Mouse (Mus musculus): ENCODE data around the gene Elf5. TPM values are rescaled to one million over a fixed set of nuclear protein-coding genes. Genes with fewer than 3 reads are reported as not detected.
A peak's percentile ranks its signal among the peaks of the same experiment; 100 is the strongest.

Gene Elf5
- polyA plus RNA-seq, 1 experiment from 2014 or later, result not detected

DNA sequence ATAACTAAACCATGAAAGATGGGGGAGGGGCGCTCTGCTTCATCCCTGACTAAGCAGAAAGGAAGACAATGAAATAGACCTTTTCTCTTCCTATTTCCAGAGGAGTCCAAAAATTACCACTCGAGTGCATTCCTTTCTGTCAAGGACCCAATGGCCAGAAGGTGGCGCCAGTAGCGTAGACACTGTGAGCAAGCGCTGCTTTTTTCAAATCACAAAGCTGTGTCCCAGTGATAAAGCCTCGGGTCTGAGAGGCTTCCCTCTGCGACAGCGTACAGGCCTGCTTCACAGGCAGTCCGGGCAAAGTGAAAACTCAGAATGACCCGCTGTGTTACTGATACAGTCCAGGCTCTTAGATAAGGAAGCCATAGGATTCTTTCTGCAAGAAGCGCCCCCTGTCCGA is 28.2 kb downstream of the Elf5 start:
- ATAC-seq, result no peak
- Histone ChIP-seq H3K4me3 (ENCODE audit: low read depth, low read length) (no peak overlapping the region), H3K4me1 (ENCODE audit: insufficient read depth) (no peaks in the 10 kb centered on the region), H3K4me2 (ENCODE audit: low read depth, low read length) (peak overlapping the region; percentile 35; the same call in 1 of the 2 replicates), H3K27me3 (ENCODE audit: insufficient read depth, low read length) (no peaks in the 10 kb centered on the region), H3K9me3 (ENCODE audit: low read length) (no peaks in the 10 kb centered on the region), H3K36me3 (replicated peaks; ENCODE audit: insufficient read depth, low read length) (no peaks in the 10 kb centered on the region), H3K27ac (ENCODE audit: low read depth) (no peak overlapping the region), H3K9ac (replicated peaks) (no peak overlapping the region)
- DNase-seq, result peak; percentile 85
- no peak for TF ChIP-seq EP300 (IDR thresholded peaks at IDR 0.05; ENCODE audit: low read depth)
- TF ChIP-seq CTCF (IDR thresholded peaks at IDR 0.05; ENCODE audit: low read depth), result peak; percentile 90
- WGBS (ENCODE audit: insufficient replicate concordance), result 5% methylated on average over 12 of the region's 12 CpGs

GRCm38 (mm10) chr2:103445776-103446175 is 34.3 kb downstream of the Elf5 start:
- ATAC-seq, result no peak
- no peak overlapping the region for H3K4me3 ChIP-seq (ENCODE audit: low read depth, low read length)
- TF ChIP-seq CTCF (IDR thresholded peaks at IDR 0.05; ENCODE audit: low read depth) (peak; percentile 90), EP300 (IDR thresholded peaks at IDR 0.05; ENCODE audit: low read depth) (no peak)
- WGBS (ENCODE audit: insufficient replicate concordance), result 49% methylated on average over 6 of the region's 6 CpGs
- H3K4me1 ChIP-seq (ENCODE audit: insufficient read depth), result no peaks in the 10 kb centered on the region; the same call in 1 of the 2 replicates
- H3K27ac ChIP-seq (ENCODE audit: low read depth), result no peak overlapping the region
- H3K9me3 ChIP-seq (ENCODE audit: low read length), result no peaks in the 10 kb centered on the region
- no peaks in the 10 kb centered on the region for H3K36me3 ChIP-seq (replicated peaks; ENCODE audit: insufficient read depth, low read length)
- DNase-seq, result peak; percentile 67
- H3K27me3 ChIP-seq (ENCODE audit: insufficient read depth, low read length), result no peaks in the 10 kb centered on the region
- no peak overlapping the region for H3K9ac ChIP-seq (replicated peaks)
- no peak overlapping the region for H3K4me2 ChIP-seq (ENCODE audit: low read depth, low read length)

DNA sequence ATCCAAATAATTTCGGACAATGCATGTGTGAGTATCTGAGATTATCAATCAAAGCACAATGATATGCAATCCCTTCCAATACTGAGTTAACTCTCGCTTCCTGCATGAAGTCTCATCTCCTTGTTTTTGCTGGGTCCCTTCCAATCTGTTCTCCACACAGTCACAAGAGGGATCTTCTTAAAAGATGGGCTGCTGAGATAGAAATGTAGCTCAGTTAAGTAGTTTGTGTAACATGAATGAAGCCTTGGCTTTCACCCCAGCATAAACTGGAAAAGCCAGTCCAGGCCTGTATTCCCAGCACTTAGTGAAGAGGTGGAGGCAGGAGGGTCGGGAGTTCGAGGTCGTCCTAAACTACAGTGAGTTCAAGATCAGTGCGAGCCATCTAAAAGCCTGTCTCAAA is 34.8 kb downstream of the Elf5 start:
- no peak for ATAC-seq
- H3K27me3 ChIP-seq (ENCODE audit: insufficient read depth, low read length), result no peaks in the 10 kb centered on the region
- H3K9me3 ChIP-seq (ENCODE audit: low read length), result no peaks in the 10 kb centered on the region
- no peak for DNase-seq
- H3K9ac ChIP-seq (replicated peaks), result no peak overlapping the region
- no peak overlapping the region for H3K4me3 ChIP-seq (ENCODE audit: low read depth, low read length)
- WGBS (ENCODE audit: insufficient replicate concordance), result 80% methylated on average over 6 of the region's 6 CpGs
- H3K36me3 ChIP-seq (replicated peaks; ENCODE audit: insufficient read depth, low read length), result peaks cover under 1% of the 10 kb centered on the region; the same call in 1 of the 2 replicates
- no peak for TF ChIP-seq EP300 (IDR thresholded peaks at IDR 0.05; ENCODE audit: low read depth)
- no peak for TF ChIP-seq CTCF (IDR thresholded peaks at IDR 0.05; ENCODE audit: low read depth)
- no peak overlapping the region for H3K27ac ChIP-seq (ENCODE audit: low read depth)
- H3K4me2 ChIP-seq (ENCODE audit: low read depth, low read length), result no peak overlapping the region
- no peaks in the 10 kb centered on the region; the same call in 1 of the 2 replicates for H3K4me1 ChIP-seq (ENCODE audit: insufficient read depth)

DNA sequence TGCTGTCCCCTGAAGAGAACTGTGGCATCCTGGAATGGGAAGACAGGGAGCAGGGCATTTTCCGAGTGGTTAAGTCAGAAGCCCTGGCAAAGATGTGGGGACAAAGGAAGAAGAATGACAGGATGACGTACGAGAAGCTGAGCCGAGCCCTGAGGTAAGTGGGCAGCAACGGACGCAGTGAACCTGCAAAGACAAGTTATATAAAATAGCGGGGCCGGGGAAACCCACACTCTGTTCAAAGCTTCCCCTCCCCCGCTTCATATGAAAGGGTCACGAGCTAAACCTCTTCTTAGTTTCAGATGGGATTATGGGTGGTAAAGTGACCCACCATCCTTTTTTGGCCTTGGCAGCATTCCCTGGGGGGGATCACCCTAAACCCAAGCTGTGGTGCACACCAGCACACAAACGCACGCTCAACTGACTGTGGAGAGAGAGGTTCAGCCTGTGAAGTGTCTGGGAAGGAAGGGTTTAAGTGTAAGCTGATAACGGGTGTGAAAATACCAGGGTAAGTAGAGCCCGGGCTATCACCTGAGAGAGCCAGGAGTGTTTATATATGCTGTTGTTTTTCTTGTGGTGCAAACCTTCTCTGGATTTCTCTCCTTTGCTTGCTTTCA is 37.6 kb downstream of the Elf5 start:
- no peak for DNase-seq

GRCm38 (mm10) chr2:103449813-103450212 is 38.3 kb downstream of the Elf5 start:
- H3K36me3 ChIP-seq (replicated peaks; ENCODE audit: insufficient read depth, low read length), result peaks cover 29% of the 10 kb centered on the region
- H3K9ac ChIP-seq (replicated peaks), result no peak overlapping the region
- ATAC-seq (no peak), DNase-seq (no peak)
- TF ChIP-seq CTCF (IDR thresholded peaks at IDR 0.05; ENCODE audit: low read depth) (no peak), EP300 (IDR thresholded peaks at IDR 0.05; ENCODE audit: low read depth) (no peak)
- no peak overlapping the region for H3K4me2 ChIP-seq (ENCODE audit: low read depth, low read length)
- no peaks in the 10 kb centered on the region; the same call in 1 of the 2 replicates for H3K4me1 ChIP-seq (ENCODE audit: insufficient read depth)
- no peaks in the 10 kb centered on the region for H3K27me3 ChIP-seq (ENCODE audit: insufficient read depth, low read length)
- WGBS (ENCODE audit: insufficient replicate concordance), result 67% methylated on average over 7 of the region's 7 CpGs
- H3K4me3 ChIP-seq (ENCODE audit: low read depth, low read length), result no peak overlapping the region
- no peak overlapping the region for H3K27ac ChIP-seq (ENCODE audit: low read depth)
- no peaks in the 10 kb centered on the region for H3K9me3 ChIP-seq (ENCODE audit: low read length)

More for the DNA sequence above, 37.6 kb downstream of the Elf5 start:
- 47% methylated on average over 14 of the region's 14 CpGs for WGBS (ENCODE audit: insufficient replicate concordance)
- no peak for ATAC-seq
- no peaks in the 10 kb centered on the region for H3K9me3 ChIP-seq (ENCODE audit: low read length)
- TF ChIP-seq EP300 (IDR thresholded peaks at IDR 0.05; ENCODE audit: low read depth) (no peak), CTCF (IDR thresholded peaks at IDR 0.05; ENCODE audit: low read depth) (no peak)
- H3K4me3 ChIP-seq (ENCODE audit: low read depth, low read length), result no peak overlapping the region
- H3K36me3 ChIP-seq (replicated peaks; ENCODE audit: insufficient read depth, low read length), result peaks cover 22% of the 10 kb centered on the region
- H3K4me1 ChIP-seq (ENCODE audit: insufficient read depth), result no peaks in the 10 kb centered on the region; the same call in 1 of the 2 replicates
- no peak overlapping the region for H3K27ac ChIP-seq (ENCODE audit: low read depth)
- no peaks in the 10 kb centered on the region for H3K27me3 ChIP-seq (ENCODE audit: insufficient read depth, low read length)
- H3K4me2 ChIP-seq (ENCODE audit: low read depth, low read length), result no peak overlapping the region
- H3K9ac ChIP-seq (replicated peaks), result no peak overlapping the region

- H3K9me3 ChIP-seq (ENCODE audit: low read length), result no peaks in the 10 kb centered on the region
- 74% methylated on average over 8 of the region's 8 CpGs for WGBS (ENCODE audit: insufficient replicate concordance)
- H3K9ac ChIP-seq (replicated peaks), result no peak overlapping the region
- TF ChIP-seq CTCF (IDR thresholded peaks at IDR 0.05; ENCODE audit: low read depth) (no peak), EP300 (IDR thresholded peaks at IDR 0.05; ENCODE audit: low read depth) (no peak)
- ATAC-seq (no peak), DNase-seq (no peak)
- peak overlapping the region; percentile 1; the same call in 1 of the 2 replicates for H3K4me2 ChIP-seq (ENCODE audit: low read depth, low read length)
- no peak overlapping the region for H3K4me3 ChIP-seq (ENCODE audit: low read depth, low read length)
- H3K36me3 ChIP-seq (replicated peaks; ENCODE audit: insufficient read depth, low read length), result peaks cover 33% of the 10 kb centered on the region
- H3K4me1 ChIP-seq (ENCODE audit: insufficient read depth), result no peaks in the 10 kb centered on the region; the same call in 1 of the 2 replicates
- H3K27me3 ChIP-seq (ENCODE audit: insufficient read depth, low read length), result no peaks in the 10 kb centered on the region
- H3K27ac ChIP-seq (ENCODE audit: low read depth), result no peak overlapping the region
These were observed 38.8 kb downstream of the Elf5 start for GRCm38 (mm10) chr2:103450267-103450666.

Measured in liver, postnatal 0 days (tissue).